Mouse (Mus musculus): Measurements from ENCODE around the gene Prap1. TPM values are rescaled to one million over a fixed set of nuclear protein-coding genes. Genes with fewer than 3 reads are reported as not detected.

Gene Prap1
- total RNA-seq, 2 experiments from 2014 or later = not detected

DNA sequence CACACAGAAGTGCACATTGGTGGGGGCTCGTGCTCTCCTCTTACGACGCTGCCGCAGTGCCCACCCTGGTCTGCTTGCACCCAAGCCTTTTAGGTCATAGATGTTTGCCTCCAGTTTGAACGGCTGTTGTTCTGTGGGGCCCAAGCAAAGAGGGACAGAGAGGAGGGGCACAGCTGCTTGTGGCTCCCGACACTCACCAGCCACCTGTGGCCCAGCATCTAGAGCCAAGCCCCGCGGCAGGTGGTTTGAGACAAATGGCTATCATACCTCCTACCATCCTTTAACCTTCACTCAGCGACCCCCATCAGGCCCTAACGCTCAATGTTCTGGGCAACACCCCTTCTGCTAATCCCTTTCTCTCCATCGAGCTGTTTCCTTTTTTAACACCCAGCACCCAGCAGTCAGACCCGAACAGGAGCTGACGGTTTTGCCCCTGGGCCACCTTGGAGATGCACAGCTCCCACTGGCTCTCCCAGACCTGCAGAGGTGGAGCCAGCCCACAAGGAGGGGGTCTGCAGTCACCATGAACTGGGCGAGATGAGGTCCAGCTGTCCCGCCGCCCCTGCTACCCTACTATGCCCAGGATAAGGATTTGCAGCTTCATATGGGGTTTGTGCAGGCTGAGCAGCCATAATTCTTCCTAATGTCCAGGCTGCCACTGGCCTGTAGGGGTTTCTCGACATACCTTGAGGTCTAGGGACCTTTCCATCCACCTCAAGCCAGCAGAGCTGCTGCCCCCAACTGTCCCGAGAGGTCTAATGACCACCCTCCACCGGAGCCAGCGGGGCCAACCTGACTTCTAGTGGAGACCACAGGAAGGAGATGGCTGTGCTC lies 11.6 kb upstream of the Prap1 start:
- no peak for DNase-seq (ENCODE audit: low spot score)
- intact Hi-C loops (cut with DNase I) = no loop called here

DNA sequence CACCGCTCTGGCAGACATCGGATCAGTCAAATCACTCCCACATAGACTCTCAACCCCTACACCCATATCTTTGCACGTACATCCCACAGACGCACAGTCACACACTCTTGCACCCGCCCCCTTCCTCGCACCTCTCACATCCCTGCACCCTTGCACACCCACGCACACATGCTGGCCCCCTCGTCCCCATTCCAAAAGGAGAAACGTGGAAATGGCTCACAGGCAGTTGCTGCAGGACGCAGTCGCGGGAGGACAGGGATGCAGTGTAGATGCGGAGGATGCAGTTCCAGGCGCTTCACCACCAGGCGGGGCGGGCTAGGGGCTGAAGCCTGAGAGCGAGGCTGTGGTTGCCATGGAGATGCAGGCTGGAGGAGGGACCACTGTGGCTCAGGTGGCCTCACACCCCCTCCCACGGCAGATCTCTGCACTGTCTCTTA lies 10.9 kb upstream of the Prap1 start, which contains the start of gene Caly:
Caly (minus strand) TSS at position 307 of the 437 bp plus-strand sequence.
- intact Hi-C loops (cut with DNase I) = no loop called here
- no peak for DNase-seq (ENCODE audit: low spot score)

DNA sequence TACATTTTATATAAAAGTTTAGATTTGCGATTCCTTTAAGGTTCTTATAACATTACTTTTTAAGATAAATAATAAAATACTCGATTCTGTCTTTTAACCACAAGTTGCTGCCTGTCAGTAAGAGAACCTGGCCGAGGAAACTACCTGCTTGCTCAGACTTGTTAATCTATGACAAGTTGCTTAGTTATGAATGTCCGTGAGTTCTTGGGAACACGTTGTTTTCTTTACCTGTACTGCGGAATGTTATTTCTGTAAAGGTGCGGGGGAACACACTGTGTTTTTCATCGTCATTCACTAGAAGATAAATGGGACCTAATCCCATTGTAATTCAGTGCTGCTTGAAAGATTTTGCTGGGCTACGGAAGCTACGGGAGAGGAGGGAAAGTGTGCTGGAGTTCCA lies 2.6 kb upstream of the Prap1 start:
- no peak for DNase-seq (ENCODE audit: low spot score)
- intact Hi-C loops (cut with DNase I) = no loop called here

DNA sequence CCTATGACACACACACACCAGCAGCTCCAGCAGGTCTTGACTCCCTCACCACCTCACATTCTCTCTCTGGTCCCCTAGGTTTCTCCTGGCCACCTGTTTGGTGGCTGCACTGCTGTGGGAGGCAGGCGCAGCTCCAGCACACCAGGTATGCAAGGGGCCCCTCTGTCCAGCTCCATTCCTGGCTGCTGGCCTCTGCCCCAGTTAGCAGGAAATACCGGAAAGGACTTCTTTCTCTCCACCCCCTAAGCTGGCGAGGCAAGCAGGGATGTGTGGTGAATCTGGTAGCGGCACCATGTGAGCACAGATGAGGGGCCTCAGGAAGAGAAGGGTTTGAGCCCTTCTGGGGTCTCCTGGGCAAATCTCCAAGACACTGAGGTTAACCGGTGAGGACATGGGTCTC lies 1.8 kb downstream of the Prap1 start:
- intact Hi-C loops (cut with DNase I) = no loop called here

DNA sequence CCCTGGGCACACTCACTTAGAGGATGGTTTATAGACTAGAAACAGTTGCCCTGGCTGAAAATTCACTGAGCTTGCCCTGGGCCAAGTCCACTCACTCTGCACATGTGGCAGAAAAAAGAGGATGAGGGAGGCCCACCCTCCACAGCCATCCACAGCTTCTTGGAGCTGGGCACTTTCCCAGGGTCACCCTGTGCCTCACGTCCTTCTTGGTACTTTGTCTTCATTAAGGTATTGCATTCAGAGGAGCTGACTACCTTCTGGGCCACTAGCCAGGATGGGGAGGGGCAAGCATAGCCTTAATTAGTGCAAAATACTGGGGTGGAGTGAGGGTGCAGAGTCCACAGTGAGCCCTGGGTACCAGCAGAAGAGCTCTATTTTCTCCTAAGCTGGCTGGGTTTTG lies 2.4 kb downstream of the Prap1 start:
- DNase-seq (ENCODE audit: low spot score) = no peak
- intact Hi-C loops (cut with DNase I) = no loop called here

More for the DNA sequence above, 1.8 kb downstream of the Prap1 start:
- no peak for DNase-seq (ENCODE audit: low spot score)

DNA sequence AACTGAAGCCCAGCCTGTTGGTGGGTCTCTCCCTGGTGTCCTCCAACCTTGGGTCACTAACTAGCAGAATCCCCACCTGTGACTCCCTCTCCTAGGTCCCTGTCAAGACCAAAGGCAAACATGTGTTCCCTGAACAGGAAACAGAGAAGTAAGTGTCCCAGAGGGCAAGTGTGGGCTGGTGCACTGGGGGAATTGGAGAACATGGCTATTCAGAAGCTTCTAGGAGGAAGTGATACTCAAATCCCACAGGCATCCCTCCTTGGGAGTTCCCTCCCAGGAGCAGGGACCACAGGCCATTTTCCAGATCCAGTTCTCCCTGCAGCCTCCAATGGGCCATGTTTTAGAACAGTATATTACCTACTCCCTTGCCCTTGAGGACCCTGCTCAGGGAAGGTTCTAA lies 2.9 kb downstream of the Prap1 start:
- intact Hi-C loops (cut with DNase I) = no loop called here
- no peak for DNase-seq (ENCODE audit: low spot score)

DNA sequence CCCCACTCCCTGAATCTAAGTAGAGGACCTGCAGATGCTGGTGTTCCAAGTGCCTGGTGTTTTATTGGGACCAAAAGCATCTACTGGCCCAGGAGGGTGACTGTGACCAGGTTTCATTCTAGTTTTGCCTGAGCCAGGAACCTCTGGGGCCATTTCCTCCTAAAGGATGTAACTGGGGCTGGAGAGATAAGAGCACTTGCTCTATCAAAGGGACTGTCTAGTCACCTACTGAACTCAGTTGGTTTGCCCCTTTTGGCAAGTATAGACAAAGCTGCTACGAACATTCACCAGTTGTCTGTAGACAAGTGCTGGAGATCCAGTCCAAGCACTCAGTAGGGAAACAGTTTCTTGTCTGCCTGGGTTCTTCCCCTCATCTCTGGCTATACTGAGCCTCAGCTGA lies 5.3 kb downstream of the Prap1 start:
- no peak for DNase-seq (ENCODE audit: low spot score)
- intact Hi-C loops (cut with DNase I) = no loop called here

DNA sequence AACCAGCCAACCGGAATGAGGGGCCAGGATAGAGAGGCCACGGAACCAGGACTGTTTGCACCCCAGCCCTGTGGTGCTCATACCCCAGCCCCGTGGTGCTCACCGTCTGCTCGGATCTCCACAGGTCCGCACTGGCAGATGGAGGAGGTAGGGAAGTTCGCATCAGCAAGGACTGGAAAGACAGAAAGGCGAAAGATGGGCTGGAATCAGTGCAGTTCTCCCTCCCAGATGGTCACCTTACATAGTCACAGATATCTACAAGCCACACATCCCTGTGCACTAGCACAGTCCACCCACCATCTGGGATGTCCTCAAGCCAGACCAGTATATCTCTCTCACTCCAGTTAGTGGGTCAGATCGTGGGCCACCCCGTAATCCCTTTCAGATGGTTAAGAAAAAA lies 8.3 kb downstream of the Prap1 start:
- intact Hi-C loops (cut with DNase I) = no loop called here
- no peak for DNase-seq (ENCODE audit: low spot score)

DNA sequence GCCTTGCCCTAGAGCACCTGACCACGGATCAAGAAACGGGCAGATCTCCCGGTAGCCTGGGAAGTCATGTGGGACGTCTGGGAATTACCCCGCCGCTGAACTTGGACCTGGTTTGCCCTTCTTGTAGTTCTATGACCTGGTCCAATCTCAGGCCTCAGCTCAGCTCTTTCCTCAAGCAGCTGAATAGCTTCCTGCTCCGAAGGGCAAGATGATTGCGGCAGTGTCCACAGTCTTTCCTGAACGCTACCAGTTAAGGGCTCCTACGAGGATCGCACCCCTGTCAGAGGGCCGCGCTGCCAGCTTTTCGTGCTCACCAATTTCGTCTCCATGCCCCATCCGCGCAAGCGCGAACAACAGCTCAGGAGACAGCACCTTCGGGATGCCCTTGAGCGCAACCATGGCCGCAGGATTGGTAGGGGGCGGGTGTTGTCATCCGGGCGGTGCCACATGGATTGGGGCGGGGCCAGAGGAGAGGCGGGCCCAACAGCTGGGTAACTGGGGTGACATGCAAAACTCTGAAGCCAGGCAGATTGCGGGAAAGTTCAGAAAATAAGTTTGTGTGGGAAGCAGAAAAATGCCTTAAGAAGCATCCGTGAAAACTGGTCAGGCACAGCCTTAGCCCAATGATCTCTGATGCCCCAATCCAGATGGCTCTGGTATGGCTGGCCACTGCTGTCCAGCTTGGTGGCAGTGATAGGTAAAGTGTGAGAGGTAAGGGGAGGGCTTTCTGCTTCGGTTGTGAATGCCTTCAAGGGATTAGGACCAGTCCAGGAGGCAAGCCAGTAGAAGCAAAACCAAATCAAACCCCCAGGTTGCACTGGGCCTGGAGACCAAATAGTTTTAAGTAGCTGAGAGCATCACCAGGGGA lies 9.0 kb downstream of the Prap1 start, which contains the start of gene Fuom:
Fuom (minus strand) TSS at position 449 of the 868 bp plus-strand sequence.
- intact Hi-C loops (cut with DNase I) = no loop called here
- peak; percentile 79 for DNase-seq (ENCODE audit: low spot score)

DNA sequence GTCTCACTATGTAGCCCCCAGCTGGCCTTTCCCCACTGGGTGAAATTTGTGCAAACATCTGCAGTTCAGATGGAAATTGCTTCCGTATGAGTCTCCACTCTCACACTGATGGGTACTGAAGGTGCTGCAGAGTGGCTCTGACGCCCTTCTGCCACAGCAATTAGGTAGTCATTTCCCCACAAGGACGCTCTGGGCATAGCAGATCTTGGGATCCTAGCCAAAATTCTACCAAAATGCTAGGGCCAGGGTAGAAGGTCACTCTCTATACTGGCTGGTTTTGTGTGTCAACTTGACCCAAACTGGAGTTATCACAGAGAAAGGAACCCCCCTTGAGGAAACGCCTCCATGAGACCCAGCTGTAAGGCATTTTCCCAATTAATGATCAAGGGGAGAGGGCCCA lies 10.8 kb downstream of the Prap1 start:
- intact Hi-C loops (cut with DNase I) = no loop called here
- DNase-seq (ENCODE audit: low spot score) = no peak

DNA sequence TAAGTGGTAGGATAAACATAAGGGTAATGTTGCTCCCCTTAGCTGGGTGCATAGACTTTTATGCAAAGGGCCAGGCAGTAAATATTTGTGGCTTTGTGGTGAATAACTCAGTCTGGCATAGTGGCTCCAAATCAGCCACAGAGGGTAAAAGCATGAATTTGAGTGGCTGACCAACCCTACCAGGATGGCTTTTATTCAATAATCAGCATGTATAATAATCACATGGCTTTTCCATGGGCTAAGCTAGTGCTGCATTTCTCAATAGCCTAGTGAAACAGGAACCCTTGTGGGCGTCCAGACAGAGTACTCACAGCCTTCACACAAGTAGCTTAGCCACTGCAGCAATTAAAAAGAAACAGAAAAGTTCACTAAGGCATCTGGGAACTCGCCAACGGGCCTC lies 18.7 kb downstream of the Prap1 start:
- intact Hi-C loops (cut with DNase I) = loop anchor here (10.0 kb wide), 1 partner anchor 77 kb away; the partner anchor contains the start of genes Tubgcp2 and Zfp511
- DNase-seq (ENCODE audit: low spot score) = no peak

DNA sequence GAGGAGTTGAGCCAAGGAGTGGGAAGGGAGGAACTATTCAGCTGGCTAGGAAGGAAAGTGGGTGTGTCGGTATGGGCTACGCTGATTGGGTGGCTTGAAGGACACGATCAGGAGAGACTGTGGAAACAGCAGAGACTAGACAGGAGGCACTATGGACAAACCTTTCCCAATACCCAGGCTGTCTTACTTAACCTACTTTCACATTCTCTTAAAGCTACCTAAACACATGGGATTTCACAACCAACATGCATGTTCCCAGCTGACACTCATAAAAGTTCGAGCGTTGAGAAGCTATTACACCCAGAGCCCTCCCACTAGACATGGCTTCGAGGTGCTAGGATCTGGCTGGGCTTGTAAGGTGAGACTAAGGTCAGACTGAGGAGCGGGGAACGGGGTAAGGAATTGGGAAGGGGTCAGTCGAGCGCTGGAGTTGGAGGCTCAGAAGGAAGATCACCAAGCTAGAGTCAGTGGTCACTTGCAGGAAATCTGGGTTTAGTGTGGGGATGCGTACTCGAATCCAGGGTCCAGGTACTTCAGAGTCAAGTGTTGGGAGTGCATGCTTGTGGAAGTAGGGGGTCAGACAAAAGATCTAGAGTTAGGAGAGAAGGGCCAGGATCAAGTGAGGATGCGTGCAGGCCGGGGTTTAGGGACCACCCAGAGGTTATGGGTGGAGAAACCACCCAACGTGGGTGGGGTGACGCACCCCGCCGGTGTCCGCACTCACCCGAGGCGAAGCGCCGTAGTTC lies 22.6 kb downstream of the Prap1 start, which contains the start of gene Paox:
Paox (plus strand) TSS at position 217 of the 746 bp plus-strand sequence.
- intact Hi-C loops (cut with DNase I) = loop anchor here (2.0 to 10.0 kb wide), 2 partner anchors 25 to 81 kb away; partner anchors contain the start of genes Tubgcp2 and Zfp511
- peak; percentile 48 for DNase-seq (ENCODE audit: low spot score)

DNA sequence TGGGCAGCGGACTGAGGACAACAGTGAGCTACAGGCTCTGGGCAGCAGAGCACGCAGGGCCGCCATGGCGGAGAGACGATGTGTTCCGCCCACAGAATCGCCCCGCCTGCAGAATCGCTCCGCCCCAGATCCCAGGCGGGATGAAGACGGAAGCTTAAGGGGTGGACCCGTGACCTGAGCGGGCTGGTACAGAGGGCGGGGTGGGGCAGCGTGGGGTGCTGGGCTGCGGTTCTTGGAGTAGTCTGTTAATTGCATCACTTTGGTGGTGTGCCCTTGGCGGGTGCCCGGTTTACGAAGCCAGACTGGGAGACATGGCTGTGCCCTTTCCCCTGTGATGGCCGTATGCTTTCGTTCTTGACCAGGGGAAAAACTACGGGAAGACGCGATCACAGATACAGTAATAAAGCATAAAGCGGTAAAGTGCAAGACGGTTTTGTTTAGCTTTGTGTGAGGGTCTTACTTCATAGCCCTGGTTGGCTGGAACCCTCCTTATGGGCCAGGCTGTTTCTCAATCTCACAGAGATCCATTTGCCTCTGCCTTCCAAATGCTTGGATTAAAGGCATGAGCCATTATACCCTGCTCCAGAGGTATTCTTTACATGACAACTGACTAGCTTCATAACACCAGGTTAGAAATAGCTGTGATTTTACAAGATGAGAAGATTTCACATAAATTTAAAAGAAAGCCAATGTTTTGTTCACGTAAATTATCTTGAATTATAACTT lies 23.3 kb downstream of the Prap1 start, which contains the start of gene Echs1:
Echs1 (minus strand) TSS at position 148 of the 726 bp plus-strand sequence.
- intact Hi-C loops (cut with DNase I) = loop anchor here (2.0 to 10.0 kb wide), 2 partner anchors 24 to 82 kb away; partner anchors contain the start of genes Tubgcp2 and Zfp511
- DNase-seq (ENCODE audit: low spot score) = peak; percentile 89

DNA sequence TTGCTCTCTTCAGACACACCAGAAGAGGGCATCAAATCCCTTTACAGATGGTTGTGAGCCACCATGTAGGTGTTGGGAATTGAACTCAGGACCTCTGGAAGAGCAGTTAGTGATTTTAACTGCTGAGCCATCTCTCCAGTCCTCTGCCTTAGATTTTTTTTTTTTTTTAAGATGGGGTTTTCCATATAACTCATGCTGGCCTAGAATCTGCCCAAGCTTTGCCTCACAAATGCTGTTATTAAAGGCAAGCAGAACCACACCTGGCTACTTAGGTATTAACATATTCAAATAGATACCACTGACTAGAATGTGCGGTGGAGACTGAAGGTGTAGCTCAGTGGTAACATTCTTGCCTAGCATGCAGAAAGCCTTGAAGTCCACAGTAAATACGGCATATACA lies 27.3 kb downstream of the Prap1 start:
- no peak for DNase-seq (ENCODE audit: low spot score)
- intact Hi-C loops (cut with DNase I) = no loop called here

DNA sequence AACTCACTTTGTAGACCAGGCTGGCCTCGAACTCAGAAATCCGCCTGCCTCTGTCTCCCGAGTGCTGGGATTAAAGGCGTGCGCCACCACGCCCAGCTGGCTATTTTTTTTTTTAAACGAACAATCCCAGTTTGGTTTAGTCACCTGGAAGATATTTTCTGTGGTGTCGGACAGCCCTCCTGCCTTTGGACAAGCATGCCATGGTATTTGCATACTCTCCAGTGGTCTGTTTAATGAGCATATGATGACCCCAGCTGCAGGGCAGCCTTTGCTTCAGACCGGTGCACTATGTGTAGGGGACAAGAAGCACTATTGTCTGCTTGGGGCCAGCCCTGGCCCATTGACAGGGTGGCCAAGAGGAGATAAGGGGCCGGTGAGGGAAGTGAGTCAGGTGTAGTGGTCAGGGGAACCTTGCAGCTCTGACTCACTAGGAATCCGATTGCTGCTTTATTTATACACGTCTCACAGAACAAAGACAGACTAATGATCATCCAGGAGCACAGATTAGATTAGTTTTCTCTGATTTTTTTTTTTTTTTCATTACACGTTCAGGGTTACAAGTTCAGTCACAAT lies 28.2 kb downstream of the Prap1 start:
- intact Hi-C loops (cut with DNase I) = no loop called here
- DNase-seq (ENCODE audit: low spot score) = no peak

DNA sequence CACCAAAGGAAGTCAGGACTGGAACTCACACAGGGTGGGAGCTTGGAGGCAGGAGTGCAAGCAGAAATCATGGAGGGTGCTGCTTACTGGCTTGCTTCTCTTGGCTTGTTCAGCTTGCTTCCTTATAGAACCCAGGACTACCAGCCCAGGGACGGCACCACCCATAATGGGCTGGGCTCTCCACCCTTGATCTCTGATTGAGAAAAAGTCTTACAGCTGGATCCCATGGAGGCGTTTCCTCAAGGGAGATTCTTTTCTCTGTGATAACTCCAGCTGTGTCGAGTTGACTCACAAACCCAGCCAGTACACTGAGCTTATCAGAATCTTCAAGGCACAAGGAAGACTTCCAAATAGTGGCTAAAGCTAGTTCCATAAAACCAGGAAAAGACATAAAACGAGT lies 29.6 kb downstream of the Prap1 start:
- intact Hi-C loops (cut with DNase I) = no loop called here
- no peak for DNase-seq (ENCODE audit: low spot score)

DNA sequence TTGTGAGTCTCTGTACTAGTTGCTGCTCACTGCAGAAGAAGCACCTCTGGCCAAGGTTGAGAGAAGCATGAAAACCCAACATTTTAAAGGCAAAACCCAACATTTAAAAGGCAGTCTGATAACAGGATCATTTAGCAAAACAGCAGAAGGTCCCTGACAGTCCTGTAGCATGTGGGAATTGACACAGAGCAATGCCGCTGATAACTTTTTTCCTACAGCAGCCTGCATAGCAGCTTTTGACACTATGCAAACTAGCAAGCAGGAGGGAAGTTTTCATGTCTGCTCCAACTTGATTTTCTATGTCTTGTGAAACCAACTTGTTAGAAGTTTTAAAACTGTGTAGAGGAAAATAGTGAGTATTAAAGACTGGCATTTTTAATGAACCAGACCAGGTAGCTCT lies 31.2 kb downstream of the Prap1 start:
- DNase-seq (ENCODE audit: low spot score) = no peak
- intact Hi-C loops (cut with DNase I) = no loop called here

DNA sequence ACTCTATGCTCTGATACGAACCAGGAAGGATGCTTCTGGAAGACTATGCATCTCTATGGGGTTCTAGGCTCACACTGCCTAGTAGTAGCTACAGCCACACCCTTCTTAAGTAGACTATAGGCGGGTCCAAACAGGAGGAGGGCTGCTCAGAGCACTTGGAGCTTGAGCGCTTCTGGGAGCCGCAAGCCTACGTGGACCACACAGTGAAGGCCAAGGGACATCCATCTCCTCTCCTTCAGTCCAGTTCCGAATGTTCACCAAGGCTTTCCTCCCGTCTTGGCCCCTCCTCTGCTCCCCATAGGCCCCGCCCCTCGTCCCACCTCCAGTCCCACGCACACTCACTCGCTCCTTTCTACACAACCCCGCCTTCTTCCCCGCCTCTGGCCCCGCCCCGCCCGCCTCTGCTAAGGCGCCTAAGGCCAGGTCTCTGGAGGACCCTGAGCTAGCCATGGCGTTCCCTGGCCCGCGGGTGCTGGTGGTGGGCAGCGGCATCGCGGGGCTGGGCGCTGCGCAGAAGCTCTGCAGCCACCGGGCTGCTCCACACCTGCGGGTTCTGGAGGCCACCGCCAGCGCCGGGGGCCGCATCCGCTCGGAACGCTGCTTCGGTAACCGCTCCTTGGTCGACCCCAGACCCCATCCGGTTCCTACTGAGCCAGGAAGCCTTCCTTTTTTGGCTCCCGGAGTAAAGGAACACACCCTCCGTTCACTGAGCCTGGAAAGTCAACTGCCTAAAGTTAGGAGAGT lies 32.3 kb downstream of the Prap1 start:
- peak; percentile 90 for DNase-seq (ENCODE audit: low spot score)
- intact Hi-C loops (cut with DNase I) = no loop called here
